Mouse (Mus musculus) stomach, embryonic 16.5 days (tissue): ENCODE results near the gene Pde8a. TPM values are rescaled to one million over a fixed set of nuclear protein-coding genes. Genes with fewer than 3 reads are reported as not detected.
"Not testable (repeated sequence)": the region's sequence is repeated elsewhere in the genome, so short reads cannot be mapped to it uniquely, and the experiment has no call there.

Experiments used
- ATAC-seq: fragments of 200-750 bp; cut with Nextera tagmentation; 2 replicates; pipeline ENCODE4 v1.8.0; 2017; ENCODE audit warnings: moderate number of reproducible peaks, moderate TSS enrichment; ENCODE audit not compliant: insufficient read depth, low FRiP score
- H3K27ac ChIP-seq: fragments of 300-500 bp; sonication (generic); 2 replicates; pipeline ENCODE4 v1.5.1; 2014; ENCODE audit warnings: low read length
- H3K27me3 ChIP-seq: fragments of 300-500 bp; sonication (generic); 2 replicates; pipeline ENCODE4 v1.6.1; 2014; ENCODE audit warnings: low read length, control low read depth, mixed read lengths; ENCODE audit not compliant: control insufficient read depth, insufficient read depth
- H3K36me3 ChIP-seq: fragments of 300-500 bp; sonication (generic); 2 replicates; pipeline ENCODE4 v1.6.1; 2014; ENCODE audit warnings: low read length; ENCODE audit not compliant: control insufficient read depth, insufficient read depth
- H3K4me1 ChIP-seq: fragments of 300-500 bp; sonication (generic); 2 replicates; pipeline ENCODE4 v1.6.1; 2014; ENCODE audit warnings: low read length, control low read depth, mixed read lengths; ENCODE audit not compliant: control insufficient read depth, insufficient read depth
- H3K4me2 ChIP-seq: fragments of 300-500 bp; sonication (generic); 2 replicates; pipeline ENCODE4 v1.6.1; 2014; ENCODE audit warnings: low read depth, low read length, mixed read lengths
- H3K4me3 ChIP-seq: fragments of 300-500 bp; sonication (generic); replicated peaks from 2 replicates; pipeline ENCODE4 v1.5.1; 2014; ENCODE audit warnings: mild to moderate bottlenecking, low read length
- H3K9ac ChIP-seq: fragments of 300-500 bp; sonication (generic); 2 replicates; pipeline ENCODE4 v1.6.1; 2014; ENCODE audit warnings: low read length
- H3K9me3 ChIP-seq: fragments of 300-500 bp; sonication (generic); replicated peaks from 2 replicates; pipeline ENCODE4 v1.6.1; 2016; ENCODE audit warnings: low read length, control low read depth; ENCODE audit not compliant: control insufficient read depth
- WGBS: fragments of 180-500 bp; shearing (Covaris S2); extraction: QIAGEN DNeasy Blood & Tissue Kit; methylation state at CpG from one replicate; pipeline ENCODE4 v1.1.7; 2014; 5-methylcytosine and 5-hydroxymethylcytosine counted together
- polyA plus RNA-seq: library from polyadenylated mRNA; unstranded; fragments of >200 nt; fragmentation: Nextera tagmentation; extraction: Ambion mirVana; gene quantifications from 2 replicates; pipeline ENCODE4 v1.2.1, GENCODE M21; 2015

Pde8a gene
- polyA plus RNA-seq, 1 experiment from 2014 or later: 3.0 TPM

DNA sequence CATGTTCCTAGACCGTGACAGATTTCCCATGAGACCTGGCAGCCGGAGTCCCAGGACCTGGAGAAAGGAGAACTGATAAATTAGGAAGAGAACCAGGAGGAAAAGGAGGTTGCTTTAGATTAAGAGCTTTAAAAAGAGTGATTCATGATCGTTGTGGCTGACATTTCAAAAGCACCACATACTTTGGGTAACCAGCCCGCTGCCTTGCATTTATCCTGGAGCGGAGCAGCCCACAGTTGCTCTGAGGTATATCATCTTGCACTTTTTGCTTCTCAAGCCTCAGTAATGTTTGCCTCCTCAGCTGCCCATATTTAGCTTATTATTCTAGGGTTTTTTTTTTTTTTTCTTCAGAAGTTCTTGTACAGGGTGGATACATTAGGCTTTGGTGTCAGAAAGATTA is 11.0 kb upstream of the Pde8a start:
- WGBS: 35% methylated on average over 5 of the region's 5 CpGs
- H3K4me3 ChIP-seq: no peak overlapping the region
- H3K9ac ChIP-seq: no peak overlapping the region
- H3K4me2 ChIP-seq: no peak overlapping the region
- no peaks in the 10 kb centered on the region for H3K36me3 ChIP-seq
- H3K27me3 ChIP-seq: no peaks in the 10 kb centered on the region
- ATAC-seq: no peak
- H3K27ac ChIP-seq: no peak overlapping the region
- 0 out of 2 replicates have a peak, but pooled peaks cover 5% of the 10 kb centered on the region for H3K4me1 ChIP-seq
- H3K9me3 ChIP-seq: no peaks in the 10 kb centered on the region

DNA sequence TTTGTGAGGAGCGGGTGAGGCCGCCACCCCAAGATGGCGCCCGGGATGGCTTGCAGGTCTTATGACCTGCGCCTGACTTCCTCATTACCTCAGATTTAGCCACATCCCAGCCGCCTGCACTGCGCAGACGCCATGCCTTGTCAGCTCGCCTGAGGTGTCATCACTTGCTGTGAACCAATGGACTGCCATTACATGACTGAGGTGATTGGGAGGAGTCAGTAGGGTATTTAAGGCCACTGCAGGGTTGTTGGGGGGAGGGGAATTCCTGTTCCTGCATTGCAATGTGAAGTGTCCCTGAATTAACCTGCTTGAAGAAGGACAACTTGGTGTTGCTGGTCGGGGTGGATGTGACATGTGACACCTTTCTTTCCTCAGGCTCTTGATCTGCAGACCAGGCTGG is 9.8 kb upstream of the Pde8a start:
- H3K4me3 ChIP-seq, ATAC-seq, H3K9me3 ChIP-seq: not testable (repeated sequence)

DNA sequence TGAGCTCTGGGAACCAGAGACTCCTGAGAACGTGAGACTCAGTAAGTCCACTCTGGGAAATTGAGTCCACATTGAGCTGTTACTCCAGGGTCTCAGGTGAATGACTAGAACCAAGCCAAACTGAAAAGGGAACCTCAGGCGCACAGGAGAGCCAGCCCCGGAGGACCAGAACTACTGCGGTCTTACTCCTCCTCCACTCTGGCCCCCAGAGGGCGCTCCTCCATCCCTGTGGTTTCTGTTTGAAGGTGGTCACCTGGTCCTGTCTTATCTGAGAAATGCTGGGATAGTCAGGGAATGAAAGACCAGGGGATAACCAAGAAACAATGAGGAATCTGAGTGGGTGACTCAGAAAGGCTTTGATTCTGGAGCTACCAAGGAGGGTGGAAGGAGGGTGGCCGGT is 4.5 kb upstream of the Pde8a start:
- H3K27ac ChIP-seq: no peak overlapping the region
- ATAC-seq: no peak
- peaks cover 10% of the 10 kb centered on the region for H3K4me1 ChIP-seq
- H3K4me3 ChIP-seq: no peak overlapping the region
- no peak overlapping the region for H3K9ac ChIP-seq
- H3K36me3 ChIP-seq: no peaks in the 10 kb centered on the region
- peaks cover 10% of the 10 kb centered on the region; the same call in 1 of the 2 replicates for H3K27me3 ChIP-seq
- no peak overlapping the region for H3K4me2 ChIP-seq
- WGBS: 22% methylated on average over 6 of the region's 6 CpGs
- no peaks in the 10 kb centered on the region for H3K9me3 ChIP-seq

More for the DNA sequence above, 9.8 kb upstream of the Pde8a start:
- H3K9ac ChIP-seq, H3K27me3 ChIP-seq, H3K4me1 ChIP-seq, H3K36me3 ChIP-seq, H3K27ac ChIP-seq, H3K4me2 ChIP-seq: not testable (repeated sequence)
- WGBS: 91% methylated on average over 10 of the region's 10 CpGs

DNA sequence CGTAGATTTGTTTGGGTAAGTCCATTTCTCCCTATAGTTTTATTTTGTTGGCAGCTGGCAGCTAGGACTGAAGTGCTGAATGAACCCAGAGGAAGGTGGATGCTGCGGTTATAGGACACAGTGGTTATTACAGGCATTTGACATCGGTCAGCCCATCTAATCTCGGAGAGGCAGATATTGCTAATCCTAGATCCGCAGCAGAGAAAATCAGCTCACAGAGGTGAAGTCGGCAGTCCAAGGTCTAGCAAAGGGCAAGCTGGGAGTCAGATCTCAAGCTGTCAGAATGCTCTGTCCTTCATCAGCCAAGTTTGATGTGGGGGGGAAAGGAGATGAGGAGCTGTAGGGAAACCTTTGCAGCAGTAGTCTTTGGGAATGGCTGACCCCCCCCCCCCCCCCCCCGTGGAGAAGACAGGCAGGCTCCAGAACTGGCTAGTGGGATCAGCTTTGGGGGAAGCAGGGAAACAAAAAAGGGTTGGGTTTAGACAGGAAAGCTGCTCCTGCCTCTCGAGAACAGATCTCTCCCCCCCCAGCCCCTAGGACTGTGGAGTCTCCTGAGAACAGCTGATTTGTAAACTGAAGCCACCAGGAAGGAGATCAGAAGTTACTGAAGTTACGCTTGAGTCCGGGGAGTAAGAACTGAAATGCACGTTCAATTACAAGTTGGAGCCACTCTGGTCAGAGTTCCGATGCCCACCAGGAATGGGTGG is 3.3 kb upstream of the Pde8a start:
- no peak overlapping the region for H3K4me2 ChIP-seq
- no peaks in the 10 kb centered on the region for H3K9me3 ChIP-seq
- no peak for ATAC-seq
- no peaks in the 10 kb centered on the region for H3K36me3 ChIP-seq
- H3K4me1 ChIP-seq: peaks cover 13% of the 10 kb centered on the region
- H3K4me3 ChIP-seq: no peak overlapping the region
- H3K9ac ChIP-seq: no peak overlapping the region
- 47% methylated on average over 12 of the region's 12 CpGs for WGBS
- H3K27me3 ChIP-seq: peaks cover 16% of the 10 kb centered on the region; the same call in 1 of the 2 replicates
- H3K27ac ChIP-seq: no peak overlapping the region

DNA sequence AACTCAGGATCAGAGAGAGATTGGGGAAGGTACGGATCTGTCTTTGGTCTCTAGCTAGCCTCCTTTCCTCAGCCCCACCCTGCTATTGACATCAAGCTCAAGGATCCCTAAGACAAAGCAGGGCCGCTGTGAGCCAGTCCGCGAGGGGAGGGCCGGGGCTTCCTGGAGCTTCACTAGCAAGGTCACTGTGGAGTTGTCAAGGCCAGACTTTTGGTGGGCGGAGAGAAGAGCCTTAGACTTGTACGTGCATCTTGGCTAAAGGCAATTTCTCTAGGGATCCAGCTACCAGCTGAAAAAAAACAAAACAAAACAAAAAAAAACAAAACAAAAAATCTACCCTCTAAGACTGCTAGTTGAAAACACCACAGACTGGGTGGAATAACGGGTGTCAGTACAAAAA is 1.6 kb upstream of the Pde8a start:
- H3K36me3 ChIP-seq: no peaks in the 10 kb centered on the region
- H3K27me3 ChIP-seq: peaks cover 16% of the 10 kb centered on the region; the same call in 1 of the 2 replicates
- H3K27ac ChIP-seq: no peak overlapping the region; the same call in 1 of the 2 replicates
- H3K9ac ChIP-seq: no peak overlapping the region
- peak overlapping the region; percentile 69 for H3K4me2 ChIP-seq
- no peak for ATAC-seq
- H3K9me3 ChIP-seq: no peaks in the 10 kb centered on the region
- WGBS: 11% methylated on average over 8 of the region's 8 CpGs
- no peak overlapping the region for H3K4me3 ChIP-seq
- H3K4me1 ChIP-seq: peaks cover 13% of the 10 kb centered on the region

DNA sequence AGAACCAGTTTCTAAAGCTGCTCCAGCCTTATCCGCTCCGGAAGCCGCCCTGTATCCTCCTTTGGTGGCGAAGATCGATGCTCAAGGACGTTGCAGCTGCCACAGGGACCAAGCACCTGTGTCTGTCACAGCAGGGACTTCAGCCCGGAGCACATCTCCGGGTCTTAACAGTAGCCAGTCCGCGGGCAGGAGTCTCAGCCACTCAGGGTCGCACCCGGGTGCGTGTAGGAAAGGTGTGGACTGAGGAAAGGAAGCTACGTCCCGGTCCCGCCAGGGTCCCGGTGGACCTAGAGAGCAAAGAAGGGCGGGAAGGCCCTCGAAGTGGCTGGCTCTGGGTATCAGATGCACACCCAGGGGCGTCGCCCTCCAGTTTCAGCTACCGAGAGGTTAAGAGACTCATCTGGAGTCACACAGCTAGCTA is 1.1 kb upstream of the Pde8a start:
- ATAC-seq: peak; percentile 67
- Histone ChIP-seq H3K27ac (peak overlapping the region; percentile 82), H3K27me3 (peaks cover 16% of the 10 kb centered on the region; the same call in 1 of the 2 replicates), H3K9ac (peak overlapping the region; percentile 68), H3K4me2 (peak overlapping the region; percentile 69), H3K36me3 (no peaks in the 10 kb centered on the region), H3K4me3 (peak overlapping the region; percentile 60), H3K9me3 (no peaks in the 10 kb centered on the region), H3K4me1 (peaks cover 13% of the 10 kb centered on the region)
- whole genome bisulfite sequencing: under 1% methylated on average over 22 of the region's 22 CpGs

DNA sequence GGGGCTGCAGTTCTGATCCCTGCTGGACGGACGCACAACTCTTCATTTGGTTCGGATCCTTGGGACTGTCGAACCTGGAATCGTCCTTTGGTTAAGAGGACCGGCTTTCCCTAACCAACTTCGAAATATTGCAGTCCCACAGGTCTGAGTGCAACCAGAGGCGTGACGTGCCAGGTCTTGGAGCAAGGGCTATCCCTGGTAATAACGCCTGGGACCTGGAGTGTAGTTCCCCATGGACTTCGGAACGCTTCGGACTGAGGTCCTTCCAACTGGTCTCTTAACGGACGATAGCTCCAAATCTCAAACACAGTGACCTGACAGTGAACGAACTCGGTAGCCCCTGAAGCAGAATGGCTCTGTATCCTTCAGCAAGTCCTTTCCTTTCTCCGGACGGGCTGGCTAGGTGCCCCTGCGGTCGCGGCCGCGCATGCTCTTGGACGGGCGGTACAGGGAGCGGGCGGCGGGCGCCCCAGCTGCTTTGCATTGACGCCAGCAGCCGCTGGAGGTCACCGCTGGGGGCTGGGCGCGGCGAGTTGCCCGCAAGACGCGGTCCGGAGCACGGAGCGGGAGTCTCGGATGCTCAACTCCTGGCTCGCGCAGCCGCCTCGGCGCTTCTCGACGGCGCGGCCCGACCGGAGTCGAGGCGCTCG is 574 bp upstream of the Pde8a start:
- ATAC-seq: peak; percentile 86
- H3K4me1 ChIP-seq: peaks cover 13% of the 10 kb centered on the region
- no peaks in the 10 kb centered on the region for H3K36me3 ChIP-seq
- peak overlapping the region; percentile 74 for H3K9ac ChIP-seq
- no peaks in the 10 kb centered on the region for H3K9me3 ChIP-seq
- H3K27ac ChIP-seq: peak overlapping the region; percentile 82
- H3K4me3 ChIP-seq: peak overlapping the region; percentile 60
- peaks cover 16% of the 10 kb centered on the region; the same call in 1 of the 2 replicates for H3K27me3 ChIP-seq
- WGBS: under 1% methylated on average over 57 of the region's 57 CpGs
- H3K4me2 ChIP-seq: peak overlapping the region; percentile 69

DNA sequence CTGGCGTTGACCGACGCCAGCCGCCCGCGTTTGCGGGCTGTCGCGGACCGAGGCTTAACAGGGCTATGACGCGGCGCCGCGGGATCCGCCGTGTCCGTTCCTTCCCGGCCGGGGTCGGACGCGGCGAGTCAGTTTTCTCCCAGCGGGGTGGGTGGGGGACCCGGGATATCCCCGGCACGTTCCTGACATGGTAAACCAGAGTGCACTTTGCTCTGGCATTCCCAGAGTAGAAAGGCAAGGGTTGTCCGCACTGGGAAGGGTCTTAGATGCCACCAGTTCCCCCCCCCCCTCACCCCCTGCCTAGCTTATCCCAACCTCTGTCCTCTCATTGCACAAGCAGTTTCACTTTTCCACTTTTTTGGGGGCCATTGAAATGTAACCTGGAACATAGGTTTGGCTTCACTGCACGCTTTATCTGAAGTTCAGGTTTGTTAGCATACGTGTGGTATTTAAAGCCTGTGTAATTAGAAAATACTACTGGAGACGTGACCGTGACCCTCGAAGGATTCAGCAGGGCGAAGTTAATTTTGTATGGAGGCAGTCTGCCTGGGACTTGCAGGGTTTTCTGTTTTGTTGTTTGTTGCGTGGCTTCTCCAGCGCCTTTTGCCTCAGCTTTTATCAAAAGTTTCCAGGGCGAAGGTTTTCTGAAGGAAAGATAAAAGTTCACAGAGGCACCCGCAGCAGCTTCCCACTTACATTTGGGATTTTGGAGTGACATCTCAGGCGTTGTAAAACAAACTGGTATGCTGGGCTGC is 934 bp downstream of the Pde8a start:
- Histone ChIP-seq H3K36me3 (no peaks in the 10 kb centered on the region), H3K9ac (peak overlapping the region; percentile 74), H3K4me1 (peaks cover 10% of the 10 kb centered on the region), H3K4me3 (peak overlapping the region; percentile 60), H3K4me2 (peak overlapping the region; percentile 69), H3K27me3 (peaks cover 16% of the 10 kb centered on the region; the same call in 1 of the 2 replicates), H3K9me3 (no peaks in the 10 kb centered on the region), H3K27ac (no peak overlapping the region; the same call in 1 of the 2 replicates)
- WGBS: 10% methylated on average over 40 of the region's 40 CpGs
- ATAC-seq: no peak

DNA sequence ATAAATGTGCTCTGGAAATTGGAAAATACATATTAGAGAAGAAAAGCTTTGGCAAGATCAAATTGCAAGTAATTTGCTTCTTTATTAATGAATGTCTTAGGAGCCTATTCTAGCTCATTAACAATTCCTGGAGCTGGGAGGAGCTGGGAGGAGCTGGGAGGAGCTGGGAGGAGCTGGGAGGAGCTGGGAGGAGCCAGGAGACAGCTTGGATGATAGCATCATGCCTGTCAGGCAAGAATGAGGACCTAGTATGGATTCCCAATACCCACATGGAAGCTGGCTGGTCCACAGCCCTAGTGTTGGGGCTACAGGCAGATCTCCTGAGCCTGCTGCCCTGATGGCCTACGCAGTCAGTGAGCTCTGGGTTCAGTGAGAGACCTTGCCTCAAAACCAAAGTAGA is 2.6 kb downstream of the Pde8a start:
- Histone ChIP-seq H3K36me3 (no peaks in the 10 kb centered on the region), H3K27ac (no peak overlapping the region), H3K9me3 (no peaks in the 10 kb centered on the region), H3K4me3 (no peak overlapping the region), H3K4me2 (no peak overlapping the region), H3K27me3 (peaks cover 16% of the 10 kb centered on the region; the same call in 1 of the 2 replicates), H3K4me1 (peaks cover 8% of the 10 kb centered on the region; the same call in 1 of the 2 replicates), H3K9ac (no peak overlapping the region)
- no peak for ATAC-seq
- WGBS: 79% methylated on average over 1 of the region's 1 CpGs
